Mouse (Mus musculus): ENCODE measurements around the gene Sdhaf4. TPM values are rescaled to one million over a fixed set of nuclear protein-coding genes. Genes with fewer than 3 reads are reported as not detected.
"Not testable (repeated sequence)": the region's sequence is repeated elsewhere in the genome, so short reads cannot be mapped to it uniquely, and the experiment has no call there.

Sdhaf4 gene
- total RNA-seq, 2 experiments from 2014 or later, result 47.7 to 53.3 TPM

- no peak for DNase-seq (ENCODE audit: low spot score in 2 of 2)
These were observed 10.0 kb downstream of the Sdhaf4 start for GRCm38 (mm10) chr1:23995420-23995819.

GRCm38 (mm10) chr1:23983118-23983517 is 22.3 kb downstream of the Sdhaf4 start:
- Histone ChIP-seq H3K4me3 (no peak overlapping the region), H3K27ac (no peak overlapping the region)
- DNase-seq (ENCODE audit: low spot score in 2 of 2), result no peak
- TF ChIP-seq CTCF (conservative IDR thresholded peaks at IDR 0.05), result no peak

More at GRCm38 (mm10) chr1:23995420-23995819, 10.0 kb downstream of the Sdhaf4 start:
- Histone ChIP-seq H3K4me3 (no peak overlapping the region), H3K27ac (no peak overlapping the region)
- TF ChIP-seq CTCF (conservative IDR thresholded peaks at IDR 0.05), result peak; percentile 25; the same call in 1 of the 2 replicates

GRCm38 (mm10) chr1:23978281-23978680 is 27.2 kb downstream of the Sdhaf4 start:
- Histone ChIP-seq H3K4me3 (no peak overlapping the region), H3K27ac (peak overlapping the region; percentile 53; the same call in 1 of the 2 replicates)
- peak; percentile 34 to 55 for DNase-seq (ENCODE audit: low spot score in 2 of 2)
- no peak for TF ChIP-seq CTCF (conservative IDR thresholded peaks at IDR 0.05)

- not testable (repeated sequence) for H3K4me3 ChIP-seq; H3K27ac ChIP-seq; DNase-seq (ENCODE audit: low spot score in 2 of 2)
These were observed 34.3 kb downstream of the Sdhaf4 start for GRCm38 (mm10) chr1:23971159-23971558.

- DNase-seq (ENCODE audit: low spot score in 2 of 2), result no peak
- TF ChIP-seq CTCF (conservative IDR thresholded peaks at IDR 0.05), result no peak
- no peak overlapping the region for H3K27ac ChIP-seq
- H3K4me3 ChIP-seq, result no peak overlapping the region
These were observed 37.3 kb downstream of the Sdhaf4 start for GRCm38 (mm10) chr1:23968027-23968725.

- DNase-seq (ENCODE audit: low spot score in 2 of 2), result no peak
- no peak overlapping the region for H3K27ac ChIP-seq
- no peak for TF ChIP-seq CTCF (conservative IDR thresholded peaks at IDR 0.05)
These were observed 39.2 kb downstream of the Sdhaf4 start for GRCm38 (mm10) chr1:23966226-23966625.

GRCm38 (mm10) chr1:23959415-23959732 is 46.1 kb downstream of the Sdhaf4 start:
- TF ChIP-seq CTCF (conservative IDR thresholded peaks at IDR 0.05), result no peak
- DNase-seq (ENCODE audit: low spot score in 2 of 2), result no peak
- Histone ChIP-seq H3K4me3 (no peak overlapping the region), H3K27ac (no peak overlapping the region)

More at GRCm38 (mm10) chr1:23966226-23966625, 39.2 kb downstream of the Sdhaf4 start:
- no peak overlapping the region for H3K4me3 ChIP-seq

GRCm38 (mm10) chr1:23958668-23959414 is 46.6 kb downstream of the Sdhaf4 start:
- TF ChIP-seq CTCF (conservative IDR thresholded peaks at IDR 0.05), result no peak
- Histone ChIP-seq H3K27ac (no peak overlapping the region), H3K4me3 (no peak overlapping the region)
- peak in 1 of 2 experiments; percentile 25 for DNase-seq (ENCODE audit: low spot score in 2 of 2)

GRCm38 (mm10) chr1:23958101-23958500 is 47.4 kb downstream of the Sdhaf4 start:
- H3K27ac ChIP-seq, result no peak overlapping the region
- no peak for TF ChIP-seq CTCF (conservative IDR thresholded peaks at IDR 0.05)
- no peak for DNase-seq (ENCODE audit: low spot score in 2 of 2)
- H3K4me3 ChIP-seq, result no peak overlapping the region

- TF ChIP-seq CTCF (conservative IDR thresholded peaks at IDR 0.05), result no peak
- no peak for DNase-seq (ENCODE audit: low spot score in 2 of 2)
These were observed 49.9 kb downstream of the Sdhaf4 start for GRCm38 (mm10) chr1:23955539-23955938.

GRCm38 (mm10) chr1:23953921-23954320 is 51.5 kb downstream of the Sdhaf4 start:
- no peak for TF ChIP-seq CTCF (conservative IDR thresholded peaks at IDR 0.05)
- H3K27ac ChIP-seq, result no peak overlapping the region
- no peak for DNase-seq (ENCODE audit: low spot score in 2 of 2)
- no peak overlapping the region for H3K4me3 ChIP-seq

More at GRCm38 (mm10) chr1:23955539-23955938, 49.9 kb downstream of the Sdhaf4 start:
- Histone ChIP-seq H3K4me3 (no peak overlapping the region), H3K27ac (no peak overlapping the region)

GRCm38 (mm10) chr1:23948778-23949699 is 56.4 kb downstream of the Sdhaf4 start:
- TF ChIP-seq CTCF (conservative IDR thresholded peaks at IDR 0.05), result no peak
- no peak overlapping the region for H3K4me3 ChIP-seq
- DNase-seq (ENCODE audit: low spot score in 2 of 2), result no peak
- H3K27ac ChIP-seq, result no peak overlapping the region

- no peak for TF ChIP-seq CTCF (conservative IDR thresholded peaks at IDR 0.05)
- H3K4me3 ChIP-seq, result no peak overlapping the region
- H3K27ac ChIP-seq, result no peak overlapping the region
- DNase-seq (ENCODE audit: low spot score in 2 of 2), result no peak
These were observed 57.2 kb downstream of the Sdhaf4 start for GRCm38 (mm10) chr1:23948290-23948689.

Other genes starting within 250 kb of the Sdhaf4 start
- gene B3gat2, start 243.9 kb downstream of the Sdhaf4 start, total RNA-seq (2021), result 10 to 100 TPM; 12.7 to 13.9 TPM
- 100 to 1,000 TPM; 132 TPM for gene Smap1, start 83.3 kb downstream of the Sdhaf4 start, total RNA-seq (2021)
- gene Fam135a, start 94.7 kb upstream of the Sdhaf4 start, total RNA-seq (2021), result 10 to 100 TPM; 24.8 to 29.0 TPM
- under 1 TPM; 0.31 to 0.42 TPM for gene Col9a1, start 172.0 kb upstream of the Sdhaf4 start, total RNA-seq (2021)